Mouse (Mus musculus) ES-Bruce4 (cell line): ENCODE results near the gene Dcdc2b.

ENCODE experiments used
- CTCF ChIP-seq: IDR thresholded peaks from one replicate; pipeline ENCODE4 v1.8.1; 2011; ENCODE audit warnings: low read depth, low read length
- EP300 ChIP-seq: IDR thresholded peaks from 2 replicates; pipeline ENCODE4 v1.6.1; 2011; ENCODE audit warnings: low read depth, low read length; ENCODE audit not compliant: insufficient read depth

- TF ChIP-seq CTCF (no peak), EP300 (no peak)
Observed at GRCm38 (mm10) chr4:129571551-129572084, 42.4 kb downstream of the Dcdc2b start.
